Mouse (Mus musculus) forelimb bud, embryonic 11.5 days (tissue): ENCODE measurements around the gene Ngef.

Experiments
- DNase-seq: peaks from one replicate; pipeline ENCODE4 v3.0.0-alpha.2; 2012; ENCODE audit warnings: low read depth, low spot score

The Ngef gene

GRCm38 (mm10) chr1:87565760-87566159 lies 7.9 kb downstream of the Ngef start:
- DNase-seq = no peak

- DNase-seq = no peak
These were observed 10.7 kb downstream of the Ngef start for GRCm38 (mm10) chr1:87562967-87563366.

GRCm38 (mm10) chr1:87553586-87553985 lies 20.1 kb downstream of the Ngef start:
- DNase-seq = no peak

- no peak for DNase-seq
These were observed 22.7 kb downstream of the Ngef start for GRCm38 (mm10) chr1:87551008-87551407.

GRCm38 (mm10) chr1:87541614-87542013 lies 32.1 kb downstream of the Ngef start:
- DNase-seq = peak; percentile 11

- DNase-seq = no peak
These were observed 36.7 kb downstream of the Ngef start for GRCm38 (mm10) chr1:87537008-87537407.

GRCm38 (mm10) chr1:87534118-87534517 lies 39.6 kb downstream of the Ngef start:
- no peak for DNase-seq

GRCm38 (mm10) chr1:87532346-87532745 lies 41.3 kb downstream of the Ngef start:
- DNase-seq = no peak

GRCm38 (mm10) chr1:87527191-87527590 lies 46.5 kb downstream of the Ngef start:
- DNase-seq = no peak

- DNase-seq = no peak
These were observed 48.6 kb downstream of the Ngef start for GRCm38 (mm10) chr1:87525041-87525440.

- DNase-seq = no peak
These were observed 52.1 kb downstream of the Ngef start for GRCm38 (mm10) chr1:87521523-87521922.

GRCm38 (mm10) chr1:87520467-87520866 lies 53.2 kb downstream of the Ngef start:
- no peak for DNase-seq

GRCm38 (mm10) chr1:87510845-87511244 lies 62.8 kb downstream of the Ngef start:
- no peak for DNase-seq

- no peak for DNase-seq
These were observed 63.4 kb downstream of the Ngef start for GRCm38 (mm10) chr1:87510166-87510691.

- DNase-seq = no peak
These were observed 64.0 kb downstream of the Ngef start, which contains the start of gene Neu2 for GRCm38 (mm10) chr1:87509561-87510165. TSS of gene Neu2 (plus strand) at chr1:87509889.

GRCm38 (mm10) chr1:87508591-87509560 lies 64.8 kb downstream of the Ngef start:
- no peak for DNase-seq

GRCm38 (mm10) chr1:87507857-87508256 lies 65.8 kb downstream of the Ngef start:
- no peak for DNase-seq

- no peak for DNase-seq
These were observed 68.1 kb downstream of the Ngef start for GRCm38 (mm10) chr1:87505524-87505923.

- DNase-seq = no peak
These were observed 80.1 kb downstream of the Ngef start for GRCm38 (mm10) chr1:87493542-87493941.

GRCm38 (mm10) chr1:87492285-87492684 lies 81.4 kb downstream of the Ngef start:
- no peak for DNase-seq

GRCm38 (mm10) chr1:87486386-87486785 lies 87.3 kb downstream of the Ngef start:
- no peak for DNase-seq

GRCm38 (mm10) chr1:87482546-87482945 lies 91.1 kb downstream of the Ngef start:
- DNase-seq = no peak
